Mouse (Mus musculus) C2C12 (cell line): ENCODE measurements at regions not wholly inside any gene's neighbourhood (a gene's known extent, or its start where the extent isn't known, plus 50 kb on each side); places are given as distances from the start of the nearest gene placed in this dataset.

Experiments
- H3K27me3 ChIP-seq: one replicate; pipeline ENCODE4 v1.6.1; 2011; ENCODE audit not compliant: control insufficient read depth, insufficient read depth, insufficient read length
- H3K36me3 ChIP-seq: one replicate; pipeline ENCODE4 v1.6.1; 2011; ENCODE audit not compliant: control insufficient read depth, insufficient read depth
- H3K4me3 ChIP-seq: one replicate; pipeline ENCODE4 v1.5.1; 2011; ENCODE audit warnings: mild to moderate bottlenecking, control low read depth; ENCODE audit not compliant: poor library complexity, insufficient read depth, severe bottlenecking
- H3K79me2 ChIP-seq: one replicate; pipeline ENCODE4 v1.6.1; 2011; ENCODE audit not compliant: control insufficient read depth, insufficient read depth
- H3K79me3 ChIP-seq: one replicate; pipeline ENCODE4 v1.6.1; 2011; ENCODE audit warnings: low read depth, control low read depth
- H3ac ChIP-seq: one replicate; pipeline ENCODE3; 2011; ENCODE audit warnings: low read depth; ENCODE audit not compliant: control insufficient read depth, insufficient read length
- CEBPB ChIP-seq: IDR thresholded peaks from one replicate; pipeline ENCODE4 v1.6.1; 2011; ENCODE audit warnings: low read depth, mild to moderate bottlenecking, control low read depth, moderate library complexity
- CTCF ChIP-seq: IDR thresholded peaks from one replicate; pipeline ENCODE4 v1.5.1; 2011; ENCODE audit not compliant: control insufficient read depth, insufficient read depth, insufficient read length
- FOSL1 ChIP-seq: IDR thresholded peaks from one replicate; pipeline ENCODE4 v1.8.0; 2011; ENCODE audit warnings: mild to moderate bottlenecking, low read length; ENCODE audit not compliant: poor library complexity, insufficient read depth, severe bottlenecking
- MAX ChIP-seq: IDR thresholded peaks from one replicate; pipeline ENCODE4 v1.6.1; 2011; ENCODE audit warnings: mild to moderate bottlenecking, control low read depth
- MYOD1 ChIP-seq: IDR thresholded peaks from one replicate; pipeline ENCODE4 v1.6.1; 2011; ENCODE audit warnings: low read depth; ENCODE audit not compliant: control insufficient read depth, insufficient read length
- MYOG ChIP-seq: IDR thresholded peaks from one replicate; pipeline ENCODE4 v1.6.1; 2011; ENCODE audit not compliant: control insufficient read depth, insufficient read length; ENCODE audit errors: extremely low read depth
- USF1 ChIP-seq: IDR thresholded peaks from one replicate; pipeline ENCODE4 v1.6.1; 2011; ENCODE audit warnings: low read depth, mild to moderate bottlenecking, control low read depth, moderate library complexity

DNA sequence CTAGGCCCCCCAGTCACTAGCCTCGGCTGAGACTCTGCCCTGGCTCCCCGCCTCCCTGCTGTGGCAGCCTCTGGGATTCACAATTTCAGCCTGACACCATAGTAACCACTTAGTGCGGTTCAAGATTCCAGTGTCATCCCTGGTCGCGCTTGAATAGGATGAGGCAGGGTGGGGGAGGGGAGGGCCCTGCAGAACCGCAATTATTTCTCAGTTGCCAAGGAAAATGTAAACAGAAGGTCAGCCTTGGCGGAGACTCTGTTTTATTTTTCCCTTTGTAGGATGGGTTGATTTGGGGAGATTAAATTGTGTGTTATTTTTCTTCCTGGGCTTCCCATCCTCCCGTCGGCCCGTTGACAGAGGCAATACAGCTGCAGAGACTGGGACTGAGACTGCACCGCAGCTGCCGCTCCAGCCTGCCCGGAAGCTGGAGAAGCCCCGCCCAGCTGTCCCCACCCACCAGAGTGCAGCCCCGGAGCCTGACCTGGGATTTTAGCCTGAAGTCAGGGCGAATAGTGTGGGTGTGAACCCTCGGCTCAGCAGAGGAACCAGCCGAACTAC, 106.6 kb downstream of the Tpra1 start:
- TF ChIP-seq CTCF (no peak), MYOG (no peak), USF1 (no peak), MAX (no peak), FOSL1 (no peak), MYOD1 (no peak), CEBPB (no peak)
- Histone ChIP-seq H3K4me3 (peak overlapping the region; percentile 18), H3K79me3 (no peaks in the 10 kb centered on the region), H3K79me2 (no peaks in the 10 kb centered on the region), H3ac (peak overlapping the region; percentile 39), H3K27me3 (no peaks in the 10 kb centered on the region), H3K36me3 (no peaks in the 10 kb centered on the region)

DNA sequence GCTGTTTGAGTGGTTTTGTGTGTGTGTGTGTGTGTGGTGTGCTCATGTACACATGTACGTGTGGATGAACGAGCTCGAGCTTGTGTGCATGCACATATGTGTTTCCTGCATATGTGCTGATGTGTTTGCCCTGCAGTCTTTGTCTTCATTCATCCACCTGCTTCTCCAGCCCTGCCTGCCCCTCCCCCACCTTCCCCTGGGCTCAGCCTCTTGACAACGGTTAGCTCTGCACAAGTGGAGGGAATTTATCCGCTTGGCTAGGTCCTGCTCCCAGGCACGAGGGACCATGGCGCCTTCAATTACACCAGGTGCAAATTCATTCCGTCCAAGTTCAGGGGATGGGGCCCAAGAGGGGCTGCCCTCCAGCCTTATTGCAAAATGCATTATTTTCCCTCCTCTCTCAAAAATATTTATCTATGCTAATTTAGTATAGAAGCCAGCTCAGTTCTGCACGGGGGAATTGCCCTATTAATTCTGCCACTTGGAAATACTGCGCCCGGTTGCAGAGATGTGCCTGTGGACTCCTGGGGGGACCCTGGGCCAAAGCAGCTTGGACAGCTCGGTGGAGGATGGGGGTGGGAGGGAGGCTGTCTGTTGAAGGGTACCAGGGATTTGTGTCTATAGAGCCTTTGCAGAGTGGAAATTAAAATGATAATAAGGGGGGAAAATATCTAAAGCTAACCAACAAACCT, 111.1 kb downstream of the Tpra1 start:
- Histone ChIP-seq H3K79me3 (no peaks in the 10 kb centered on the region), H3ac (no peak overlapping the region), H3K4me3 (no peak overlapping the region), H3K27me3 (peaks cover 3% of the 10 kb centered on the region), H3K36me3 (no peaks in the 10 kb centered on the region), H3K79me2 (no peaks in the 10 kb centered on the region)
- no peak for TF ChIP-seq CEBPB
- no peak for TF ChIP-seq MYOD1
- no peak for TF ChIP-seq MYOG
- no peak for TF ChIP-seq CTCF
- no peak for TF ChIP-seq MAX
- TF ChIP-seq USF1: no peak
- no peak for TF ChIP-seq FOSL1

DNA sequence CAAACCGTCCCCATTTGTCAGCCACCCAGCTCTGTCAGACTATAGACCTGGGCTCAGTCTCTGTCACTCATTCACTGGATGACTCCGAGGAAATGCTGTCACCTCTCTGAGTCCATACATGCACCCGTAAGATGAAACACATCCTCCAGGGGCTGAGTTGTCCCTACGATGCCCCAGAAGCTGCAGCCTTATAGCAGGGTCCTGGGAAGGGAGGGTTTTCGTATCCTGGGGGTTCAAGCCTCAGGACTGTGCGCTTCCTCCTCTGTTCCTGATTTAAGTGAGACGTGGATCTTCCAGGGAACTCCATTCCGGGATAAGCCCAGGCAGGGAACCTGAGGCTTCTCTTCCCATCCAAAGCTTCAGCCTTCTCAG, 111.6 kb downstream of the Tpra1 start:
- no peak overlapping the region for H3K4me3 ChIP-seq
- H3K79me3 ChIP-seq: no peaks in the 10 kb centered on the region
- H3K79me2 ChIP-seq: no peaks in the 10 kb centered on the region
- no peak overlapping the region for H3ac ChIP-seq
- H3K27me3 ChIP-seq: peaks cover 3% of the 10 kb centered on the region
- no peak for TF ChIP-seq USF1
- no peak for TF ChIP-seq MAX
- no peaks in the 10 kb centered on the region for H3K36me3 ChIP-seq

DNA sequence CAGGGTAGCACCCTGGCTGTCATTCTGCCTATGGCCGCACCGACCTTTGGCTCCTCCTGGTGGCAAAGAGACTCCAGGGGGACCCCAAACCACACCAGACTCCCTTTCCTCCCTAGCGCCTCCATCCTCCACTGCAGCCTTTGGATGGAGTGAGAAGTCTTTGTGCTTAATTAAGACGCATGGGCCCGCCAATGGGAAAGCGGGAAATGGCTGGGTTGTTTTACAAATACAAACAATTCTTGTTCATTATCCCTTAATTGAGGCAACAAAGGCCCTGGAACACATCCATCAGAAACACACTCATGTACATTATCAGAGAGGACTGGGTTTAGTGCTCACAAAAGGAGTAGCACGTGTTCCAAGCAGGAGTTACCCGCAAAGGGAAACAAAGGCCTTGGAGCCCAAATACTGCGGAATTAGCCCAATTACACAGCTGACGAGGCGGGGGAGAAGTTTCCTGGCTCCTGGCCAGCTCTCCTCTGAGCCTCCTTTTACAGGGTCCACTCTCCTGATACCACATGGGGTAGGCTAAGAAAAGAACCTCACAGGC, 122.1 kb downstream of the Tpra1 start:
- Histone ChIP-seq H3K27me3 (peaks cover 7% of the 10 kb centered on the region), H3K79me3 (no peaks in the 10 kb centered on the region), H3K36me3 (no peaks in the 10 kb centered on the region), H3ac (no peak overlapping the region), H3K4me3 (no peak overlapping the region), H3K79me2 (no peaks in the 10 kb centered on the region)
- TF ChIP-seq CTCF (no peak), MAX (no peak), FOSL1 (no peak), MYOG (no peak), MYOD1 (no peak), USF1 (no peak), CEBPB (no peak)

DNA sequence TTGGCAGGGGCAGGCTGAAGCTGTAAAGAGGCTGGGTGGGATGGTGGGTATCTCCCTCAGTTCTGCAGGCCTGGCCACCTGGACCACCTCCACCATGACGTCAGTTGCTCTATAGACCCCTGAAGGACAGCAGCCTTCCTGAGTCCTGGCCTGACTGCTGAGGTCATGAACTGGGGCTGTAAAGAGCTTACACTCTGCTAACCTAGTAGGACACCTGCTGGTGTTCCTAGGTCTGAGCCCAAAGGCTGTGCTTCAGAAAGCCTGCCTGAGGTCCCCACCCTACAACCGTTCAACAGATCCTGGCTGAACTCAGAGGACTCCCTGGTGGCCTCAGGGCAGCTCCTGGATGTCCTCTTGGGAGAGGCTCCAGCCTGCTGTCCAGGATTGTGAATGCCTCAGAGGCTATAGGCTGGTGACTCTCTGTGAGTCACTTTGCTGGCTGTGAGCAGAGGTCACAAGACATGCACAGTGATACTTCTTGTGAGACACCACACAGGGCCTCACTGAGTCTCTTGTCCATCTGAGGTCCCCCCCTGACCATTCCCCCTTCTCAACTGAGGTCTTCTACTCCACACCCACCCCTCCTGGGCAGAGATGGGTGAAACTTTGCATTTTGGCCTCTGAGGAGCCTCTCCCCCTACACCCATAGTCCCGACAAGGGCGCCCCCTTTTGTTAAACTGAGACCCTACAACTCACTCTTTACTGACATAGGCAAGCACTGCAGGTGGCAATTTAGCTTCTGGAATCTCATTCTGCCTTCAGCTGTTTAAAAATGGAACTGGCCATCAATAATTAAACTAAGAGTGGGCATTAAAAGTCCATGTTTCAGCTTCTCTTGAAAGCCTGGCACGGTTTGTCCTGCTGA, 131.6 kb downstream of the Tpra1 start:
- TF ChIP-seq MYOD1 (no peak), CEBPB (no peak), USF1 (no peak)
- Histone ChIP-seq H3K36me3 (no peaks in the 10 kb centered on the region), H3K79me3 (no peaks in the 10 kb centered on the region), H3ac (no peak overlapping the region), H3K79me2 (no peaks in the 10 kb centered on the region), H3K27me3 (no peaks in the 10 kb centered on the region), H3K4me3 (no peak overlapping the region)

DNA sequence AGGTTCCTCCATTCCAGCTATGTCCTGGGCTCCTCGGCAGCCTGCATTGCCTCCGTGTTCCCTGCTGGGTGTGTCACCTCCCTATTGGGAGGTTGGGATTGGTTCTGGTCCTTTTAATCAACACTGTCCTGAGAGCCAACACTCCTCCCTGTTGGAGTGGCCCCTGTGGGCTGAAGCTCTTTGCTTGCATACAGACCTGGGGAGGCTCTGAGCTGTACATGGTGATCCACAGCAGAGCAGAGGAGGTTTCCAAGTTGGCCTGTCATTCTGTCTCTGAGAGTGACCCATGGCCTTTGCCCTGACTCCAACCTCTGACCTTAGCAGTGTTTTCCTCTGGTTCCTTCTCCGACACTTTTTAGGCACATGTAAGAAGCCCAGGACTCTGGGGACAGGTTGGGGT, 132.4 kb downstream of the Tpra1 start:
- Histone ChIP-seq H3K36me3 (no peaks in the 10 kb centered on the region), H3K27me3 (no peaks in the 10 kb centered on the region), H3K4me3 (no peak overlapping the region), H3K79me3 (no peaks in the 10 kb centered on the region), H3K79me2 (no peaks in the 10 kb centered on the region), H3ac (no peak overlapping the region)
- TF ChIP-seq MAX (no peak), CEBPB (no peak), MYOG (no peak), FOSL1 (no peak), CTCF (no peak), MYOD1 (no peak), USF1 (no peak)
